Mouse (Mus musculus): ENCODE results near the gene 1700015G11Rik. TPM values are rescaled to one million over a fixed set of nuclear protein-coding genes. Genes with fewer than 3 reads are reported as not detected.
A peak's percentile ranks its signal among the peaks of the same experiment; 100 is the strongest.

The 1700015G11Rik gene
- polyA plus RNA-seq (2016; fragmentation: Nextera tagmentation; extraction: Ambion mirVana) = not detected in 2 replicates

- no peaks in the 10 kb centered on the region for H3K4me1 ChIP-seq
- no peaks in the 10 kb centered on the region for H3K27me3 ChIP-seq (ENCODE audit: low read depth, poor library complexity, severe bottlenecking)
- H3K27ac ChIP-seq = no peak within 1 kb of the TSS
- no peak within 1 kb of the TSS for H3K4me3 ChIP-seq
- no peak for DNase-seq (ENCODE audit: low spot score)
- WGBS = 86% methylated on average over 3 of the region's 3 CpGs
- H3K9me3 ChIP-seq (replicated peaks) = no peaks in the 10 kb centered on the region
- no peaks in the 10 kb centered on the region for H3K36me3 ChIP-seq
Observed at GRCm38 (mm10) chr7:52015628-52016027, at the start of gene 1700015G11Rik. 1700015G11Rik (minus strand) TSS chr7:52015728.

GRCm38 (mm10) chr7:52056954-52057353 lies 41.4 kb upstream of the 1700015G11Rik start:
- Histone ChIP-seq H3K4me3 (no peak overlapping the region), H3K9me3 (replicated peaks) (no peaks in the 10 kb centered on the region), H3K27ac (no peak overlapping the region), H3K27me3 (ENCODE audit: low read depth, poor library complexity, severe bottlenecking) (no peaks in the 10 kb centered on the region), H3K36me3 (no peaks in the 10 kb centered on the region), H3K4me1 (no peaks in the 10 kb centered on the region)
- WGBS = 85% methylated on average over 2 of the region's 2 CpGs
- no peak for DNase-seq (ENCODE audit: low spot score)

GRCm38 (mm10) chr7:52056274-52056673 lies 40.7 kb upstream of the 1700015G11Rik start:
- 68% methylated on average over 4 of the region's 4 CpGs for WGBS

GRCm38 (mm10) chr7:52055831-52056230 lies 40.3 kb upstream of the 1700015G11Rik start:
- H3K9me3 ChIP-seq (replicated peaks) = no peaks in the 10 kb centered on the region
- H3K27me3 ChIP-seq (ENCODE audit: low read depth, poor library complexity, severe bottlenecking) = no peaks in the 10 kb centered on the region
- no peak for DNase-seq (ENCODE audit: low spot score)

More at GRCm38 (mm10) chr7:52056274-52056673, 40.7 kb upstream of the 1700015G11Rik start:
- no peaks in the 10 kb centered on the region for H3K4me1 ChIP-seq
- H3K27me3 ChIP-seq (ENCODE audit: low read depth, poor library complexity, severe bottlenecking) = no peaks in the 10 kb centered on the region
- no peak for DNase-seq (ENCODE audit: low spot score)
- H3K4me3 ChIP-seq = no peak overlapping the region
- no peak overlapping the region for H3K27ac ChIP-seq
- no peaks in the 10 kb centered on the region for H3K36me3 ChIP-seq
- no peaks in the 10 kb centered on the region for H3K9me3 ChIP-seq (replicated peaks)

GRCm38 (mm10) chr7:52037600-52038582 lies 22.4 kb upstream of the 1700015G11Rik start:
- Histone ChIP-seq H3K9me3 (replicated peaks) (no peaks in the 10 kb centered on the region), H3K4me1 (no peaks in the 10 kb centered on the region), H3K27ac (no peak overlapping the region), H3K36me3 (no peaks in the 10 kb centered on the region), H3K27me3 (ENCODE audit: low read depth, poor library complexity, severe bottlenecking) (no peaks in the 10 kb centered on the region), H3K4me3 (no peak overlapping the region)
- no peak for DNase-seq (ENCODE audit: low spot score)
- 56% methylated on average over 8 of the region's 8 CpGs for WGBS

More at GRCm38 (mm10) chr7:52055831-52056230, 40.3 kb upstream of the 1700015G11Rik start:
- Histone ChIP-seq H3K4me3 (no peak overlapping the region), H3K4me1 (no peaks in the 10 kb centered on the region), H3K36me3 (no peaks in the 10 kb centered on the region), H3K27ac (no peak overlapping the region)
- 85% methylated on average over 2 of the region's 2 CpGs for WGBS

GRCm38 (mm10) chr7:52024050-52024626 lies 8.6 kb upstream of the 1700015G11Rik start:
- DNase-seq (ENCODE audit: low spot score) = no peak
- Histone ChIP-seq H3K36me3 (no peaks in the 10 kb centered on the region), H3K4me1 (no peaks in the 10 kb centered on the region), H3K4me3 (no peak overlapping the region), H3K9me3 (replicated peaks) (no peaks in the 10 kb centered on the region), H3K27ac (no peak overlapping the region), H3K27me3 (ENCODE audit: low read depth, poor library complexity, severe bottlenecking) (no peaks in the 10 kb centered on the region)
- 95% methylated on average over 5 of the region's 5 CpGs for WGBS

GRCm38 (mm10) chr7:52022039-52022438 lies 6.5 kb upstream of the 1700015G11Rik start:
- Histone ChIP-seq H3K27me3 (ENCODE audit: low read depth, poor library complexity, severe bottlenecking) (no peaks in the 10 kb centered on the region), H3K9me3 (replicated peaks) (no peaks in the 10 kb centered on the region), H3K36me3 (no peaks in the 10 kb centered on the region), H3K4me3 (no peak overlapping the region), H3K4me1 (no peaks in the 10 kb centered on the region), H3K27ac (no peak overlapping the region)
- DNase-seq (ENCODE audit: low spot score) = no peak
- WGBS = 83% methylated on average over 4 of the region's 4 CpGs

GRCm38 (mm10) chr7:52015180-52015579 lies 348 bp downstream of the 1700015G11Rik start:
- WGBS = 92% methylated on average over 1 of the region's 1 CpGs
- Histone ChIP-seq H3K36me3 (no peaks in the 10 kb centered on the region), H3K4me3 (no peak overlapping the region), H3K9me3 (replicated peaks) (no peaks in the 10 kb centered on the region), H3K27ac (no peak overlapping the region), H3K27me3 (ENCODE audit: low read depth, poor library complexity, severe bottlenecking) (no peaks in the 10 kb centered on the region), H3K4me1 (no peaks in the 10 kb centered on the region)
- no peak for DNase-seq (ENCODE audit: low spot score)

- Histone ChIP-seq H3K9me3 (replicated peaks) (no peaks in the 10 kb centered on the region), H3K27ac (no peak overlapping the region), H3K4me1 (no peaks in the 10 kb centered on the region), H3K27me3 (ENCODE audit: low read depth, poor library complexity, severe bottlenecking) (no peaks in the 10 kb centered on the region), H3K36me3 (no peaks in the 10 kb centered on the region), H3K4me3 (no peak overlapping the region)
- DNase-seq (ENCODE audit: low spot score) = no peak
- 77% methylated on average over 7 of the region's 7 CpGs for WGBS
Observed at GRCm38 (mm10) chr7:52013457-52013856, 2.1 kb downstream of the 1700015G11Rik start.

- peaks cover 9% of the 10 kb centered on the region; the same call in 1 of the 2 replicates for H3K4me1 ChIP-seq
- 88% methylated on average over 2 of the region's 2 CpGs for WGBS
- no peak for DNase-seq (ENCODE audit: low spot score)
Observed at GRCm38 (mm10) chr7:52007138-52007537, 8.4 kb downstream of the 1700015G11Rik start.

GRCm38 (mm10) chr7:52006296-52006630 lies 9.3 kb downstream of the 1700015G11Rik start:
- H3K27me3 ChIP-seq (ENCODE audit: low read depth, poor library complexity, severe bottlenecking) = peaks cover 40% of the 10 kb centered on the region
- peak overlapping the region; percentile 64 for H3K4me3 ChIP-seq
- H3K27ac ChIP-seq = no peak overlapping the region
- no peaks in the 10 kb centered on the region for H3K9me3 ChIP-seq (replicated peaks)
- no peaks in the 10 kb centered on the region for H3K36me3 ChIP-seq
- H3K4me1 ChIP-seq = peaks cover 9% of the 10 kb centered on the region; the same call in 1 of the 2 replicates
- DNase-seq (ENCODE audit: low spot score) = no peak
- WGBS = 1% methylated on average over 9 of the region's 9 CpGs

More at GRCm38 (mm10) chr7:52007138-52007537, 8.4 kb downstream of the 1700015G11Rik start:
- no peaks in the 10 kb centered on the region for H3K9me3 ChIP-seq (replicated peaks)
- H3K27me3 ChIP-seq (ENCODE audit: low read depth, poor library complexity, severe bottlenecking) = peaks cover 40% of the 10 kb centered on the region
- H3K4me3 ChIP-seq = no peak overlapping the region
- no peak overlapping the region for H3K27ac ChIP-seq
- no peaks in the 10 kb centered on the region for H3K36me3 ChIP-seq

GRCm38 (mm10) chr7:52005511-52006295 lies 9.8 kb downstream of the 1700015G11Rik start, which contains the start of gene Svip:
Svip (minus strand) TSS chr7:52006018.
- no peaks in the 10 kb centered on the region for H3K36me3 ChIP-seq
- 1% methylated on average over 43 of the region's 47 CpGs for whole genome bisulfite sequencing
- peak; percentile 82 for DNase-seq (ENCODE audit: low spot score)
- H3K4me3 ChIP-seq = peak within 1 kb of the TSS; percentile 64
- H3K27ac ChIP-seq = no peak within 1 kb of the TSS; the same call in 1 of the 2 replicates
- peaks cover 9% of the 10 kb centered on the region; the same call in 1 of the 2 replicates for H3K4me1 ChIP-seq
- peaks cover 40% of the 10 kb centered on the region for H3K27me3 ChIP-seq (ENCODE audit: low read depth, poor library complexity, severe bottlenecking)
- H3K9me3 ChIP-seq (replicated peaks) = no peaks in the 10 kb centered on the region

All from limb, embryonic 10.5 days (tissue).